Mouse (Mus musculus): ENCODE results near the gene Col4a3. TPM values are rescaled to one million over a fixed set of nuclear protein-coding genes. Genes with fewer than 3 reads are reported as not detected.

Gene Col4a3
- polyA plus RNA-seq, 1 experiment from 2014 or later = 0.13 TPM

GRCm38 (mm10) chr1:82608646-82609262 is 22.0 kb downstream of the Col4a3 start:
- no peak for ATAC-seq (ENCODE audit: insufficient number of reproducible peaks, low FRiP score, low TSS enrichment, low read depth)
- Histone ChIP-seq H3K27me3 (no peaks in the 10 kb centered on the region), H3K9ac (no peak overlapping the region), H3K9me3 (replicated peaks) (no peaks in the 10 kb centered on the region), H3K27ac (replicated peaks) (no peak overlapping the region), H3K4me1 (no peaks in the 10 kb centered on the region), H3K4me2 (replicated peaks) (no peak overlapping the region), H3K4me3 (replicated peaks) (no peak overlapping the region), H3K36me3 (no peaks in the 10 kb centered on the region)
- WGBS = 70% methylated on average over 9 of the region's 9 CpGs

GRCm38 (mm10) chr1:82612061-82612660 is 25.4 kb downstream of the Col4a3 start:
- no peak overlapping the region for H3K4me2 ChIP-seq (replicated peaks)
- H3K27ac ChIP-seq (replicated peaks) = no peak overlapping the region
- H3K9ac ChIP-seq = no peak overlapping the region
- no peaks in the 10 kb centered on the region for H3K27me3 ChIP-seq
- H3K4me1 ChIP-seq = no peaks in the 10 kb centered on the region
- no peaks in the 10 kb centered on the region for H3K9me3 ChIP-seq (replicated peaks)
- no peak for ATAC-seq (ENCODE audit: insufficient number of reproducible peaks, low FRiP score, low TSS enrichment, low read depth)
- H3K36me3 ChIP-seq = no peaks in the 10 kb centered on the region
- H3K4me3 ChIP-seq (replicated peaks) = no peak overlapping the region
- 71% methylated on average over 9 of the region's 9 CpGs for WGBS

- H3K9me3 ChIP-seq (replicated peaks) = no peaks in the 10 kb centered on the region
- H3K4me1 ChIP-seq = no peaks in the 10 kb centered on the region
- no peak overlapping the region for H3K9ac ChIP-seq
- ATAC-seq (ENCODE audit: insufficient number of reproducible peaks, low FRiP score, low TSS enrichment, low read depth) = no peak
- H3K4me2 ChIP-seq (replicated peaks) = no peak overlapping the region
- H3K27ac ChIP-seq (replicated peaks) = no peak overlapping the region
- no peak overlapping the region for H3K4me3 ChIP-seq (replicated peaks)
- H3K27me3 ChIP-seq = no peaks in the 10 kb centered on the region
- WGBS = 57% methylated on average over 5 of the region's 5 CpGs
- no peaks in the 10 kb centered on the region for H3K36me3 ChIP-seq
These were observed 31.3 kb downstream of the Col4a3 start for GRCm38 (mm10) chr1:82618001-82618400.

GRCm38 (mm10) chr1:82618592-82618991 is 31.9 kb downstream of the Col4a3 start:
- H3K27me3 ChIP-seq = no peaks in the 10 kb centered on the region
- no peaks in the 10 kb centered on the region for H3K36me3 ChIP-seq
- no peak overlapping the region for H3K9ac ChIP-seq
- no peak overlapping the region for H3K27ac ChIP-seq (replicated peaks)
- 73% methylated on average over 5 of the region's 5 CpGs for WGBS
- H3K9me3 ChIP-seq (replicated peaks) = no peaks in the 10 kb centered on the region
- no peak overlapping the region for H3K4me2 ChIP-seq (replicated peaks)
- H3K4me3 ChIP-seq (replicated peaks) = no peak overlapping the region
- no peaks in the 10 kb centered on the region for H3K4me1 ChIP-seq
- no peak for ATAC-seq (ENCODE audit: insufficient number of reproducible peaks, low FRiP score, low TSS enrichment, low read depth)

- Histone ChIP-seq H3K4me3 (replicated peaks) (no peak overlapping the region), H3K27ac (replicated peaks) (no peak overlapping the region), H3K9ac (no peak overlapping the region), H3K4me2 (replicated peaks) (no peak overlapping the region), H3K36me3 (no peaks in the 10 kb centered on the region), H3K4me1 (no peaks in the 10 kb centered on the region), H3K27me3 (no peaks in the 10 kb centered on the region), H3K9me3 (replicated peaks) (no peaks in the 10 kb centered on the region)
- 81% methylated on average over 5 of the region's 5 CpGs for WGBS
- ATAC-seq (ENCODE audit: insufficient number of reproducible peaks, low FRiP score, low TSS enrichment, low read depth) = no peak
These were observed 33.3 kb downstream of the Col4a3 start for GRCm38 (mm10) chr1:82619981-82620380.

- no peaks in the 10 kb centered on the region for H3K9me3 ChIP-seq (replicated peaks)
- H3K36me3 ChIP-seq = no peaks in the 10 kb centered on the region
- no peak for ATAC-seq (ENCODE audit: insufficient number of reproducible peaks, low FRiP score, low TSS enrichment, low read depth)
- H3K4me3 ChIP-seq (replicated peaks) = no peak overlapping the region
- no peak overlapping the region for H3K27ac ChIP-seq (replicated peaks)
- no peaks in the 10 kb centered on the region for H3K27me3 ChIP-seq
- no peak overlapping the region for H3K9ac ChIP-seq
- WGBS = 74% methylated on average over 6 of the region's 6 CpGs
- H3K4me2 ChIP-seq (replicated peaks) = no peak overlapping the region
- no peaks in the 10 kb centered on the region for H3K4me1 ChIP-seq
These were observed 38.2 kb downstream of the Col4a3 start for GRCm38 (mm10) chr1:82624934-82625333.

- Histone ChIP-seq H3K27ac (replicated peaks) (no peak overlapping the region), H3K4me2 (replicated peaks) (no peak overlapping the region), H3K27me3 (no peaks in the 10 kb centered on the region), H3K9me3 (replicated peaks) (no peaks in the 10 kb centered on the region), H3K9ac (no peak overlapping the region), H3K4me1 (no peaks in the 10 kb centered on the region), H3K36me3 (no peaks in the 10 kb centered on the region), H3K4me3 (replicated peaks) (no peak overlapping the region)
- whole genome bisulfite sequencing = 70% methylated on average over 2 of the region's 2 CpGs
- no peak for ATAC-seq (ENCODE audit: insufficient number of reproducible peaks, low FRiP score, low TSS enrichment, low read depth)
These were observed 38.8 kb downstream of the Col4a3 start for GRCm38 (mm10) chr1:82625474-82625873.

- ATAC-seq (ENCODE audit: insufficient number of reproducible peaks, low FRiP score, low TSS enrichment, low read depth) = no peak
- H3K4me1 ChIP-seq = no peaks in the 10 kb centered on the region
- H3K4me2 ChIP-seq (replicated peaks) = no peak overlapping the region
- H3K27ac ChIP-seq (replicated peaks) = no peak overlapping the region
- no peaks in the 10 kb centered on the region for H3K9me3 ChIP-seq (replicated peaks)
- H3K4me3 ChIP-seq (replicated peaks) = no peak overlapping the region
- 79% methylated on average over 4 of the region's 4 CpGs for WGBS
- H3K9ac ChIP-seq = no peak overlapping the region
- no peaks in the 10 kb centered on the region for H3K27me3 ChIP-seq
- H3K36me3 ChIP-seq = no peaks in the 10 kb centered on the region
These were observed 40.9 kb downstream of the Col4a3 start for GRCm38 (mm10) chr1:82627652-82628051.

- WGBS = 75% methylated on average over 5 of the region's 5 CpGs
- Histone ChIP-seq H3K27me3 (no peaks in the 10 kb centered on the region), H3K9ac (no peak overlapping the region), H3K27ac (replicated peaks) (no peak overlapping the region), H3K36me3 (no peaks in the 10 kb centered on the region), H3K4me3 (replicated peaks) (no peak overlapping the region), H3K4me1 (no peaks in the 10 kb centered on the region), H3K4me2 (replicated peaks) (no peak overlapping the region), H3K9me3 (replicated peaks) (no peaks in the 10 kb centered on the region)
- no peak for ATAC-seq (ENCODE audit: insufficient number of reproducible peaks, low FRiP score, low TSS enrichment, low read depth)
These were observed 42.8 kb downstream of the Col4a3 start for GRCm38 (mm10) chr1:82629495-82629894.

GRCm38 (mm10) chr1:82631169-82631792 is 44.6 kb downstream of the Col4a3 start:
- Histone ChIP-seq H3K9me3 (replicated peaks) (no peaks in the 10 kb centered on the region), H3K4me3 (replicated peaks) (no peak overlapping the region), H3K4me2 (replicated peaks) (no peak overlapping the region), H3K36me3 (no peaks in the 10 kb centered on the region), H3K27ac (replicated peaks) (no peak overlapping the region), H3K27me3 (no peaks in the 10 kb centered on the region), H3K9ac (no peak overlapping the region), H3K4me1 (no peaks in the 10 kb centered on the region)
- 65% methylated on average over 6 of the region's 6 CpGs for WGBS
- no peak for ATAC-seq (ENCODE audit: insufficient number of reproducible peaks, low FRiP score, low TSS enrichment, low read depth)

GRCm38 (mm10) chr1:82634545-82635253 is 48.0 kb downstream of the Col4a3 start:
- Histone ChIP-seq H3K9ac (no peak overlapping the region), H3K4me3 (replicated peaks) (no peak overlapping the region), H3K4me2 (replicated peaks) (no peak overlapping the region), H3K4me1 (no peaks in the 10 kb centered on the region), H3K27me3 (no peaks in the 10 kb centered on the region), H3K9me3 (replicated peaks) (no peaks in the 10 kb centered on the region), H3K36me3 (no peaks in the 10 kb centered on the region), H3K27ac (replicated peaks) (no peak overlapping the region)
- WGBS = 67% methylated on average over 19 of the region's 19 CpGs
- peak; percentile 43; the same call in 1 of the 2 replicates for ATAC-seq (ENCODE audit: insufficient number of reproducible peaks, low FRiP score, low TSS enrichment, low read depth)

All from embryonic facial prominence, embryonic 15.5 days (tissue).